Mouse (Mus musculus): ENCODE measurements around the gene Galns. TPM values are rescaled to one million over a fixed set of nuclear protein-coding genes. Genes with fewer than 3 reads are reported as not detected.
"Not testable (repeated sequence)": the region's sequence is repeated elsewhere in the genome, so short reads cannot be mapped to it uniquely, and the experiment has no call there.

The Galns gene
- polyA plus RNA-seq, 3 experiments from 2014 or later, result 8.3 to 11.6 (median 10.6) TPM

DNA sequence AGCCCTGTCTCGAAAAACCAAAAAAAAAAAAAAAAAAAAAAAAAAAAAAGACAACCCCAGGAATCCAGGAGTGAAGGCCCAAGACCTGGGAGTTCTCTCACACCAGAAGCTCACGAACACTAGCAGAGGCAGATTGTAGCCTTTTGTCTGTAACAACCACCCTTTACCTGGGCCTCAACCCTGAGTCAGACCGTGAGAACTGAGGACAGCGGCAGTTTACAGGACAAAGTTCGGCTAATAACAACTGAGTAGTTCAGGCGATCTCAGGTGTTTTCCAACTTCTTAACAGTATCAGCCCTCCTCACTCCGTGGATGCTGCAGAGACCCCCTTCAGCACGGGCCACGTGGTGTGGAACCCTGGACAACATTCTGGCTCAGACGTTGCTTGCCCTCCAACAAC, 24.5 kb downstream of the Galns start:
- no peak for ATAC-seq

DNA sequence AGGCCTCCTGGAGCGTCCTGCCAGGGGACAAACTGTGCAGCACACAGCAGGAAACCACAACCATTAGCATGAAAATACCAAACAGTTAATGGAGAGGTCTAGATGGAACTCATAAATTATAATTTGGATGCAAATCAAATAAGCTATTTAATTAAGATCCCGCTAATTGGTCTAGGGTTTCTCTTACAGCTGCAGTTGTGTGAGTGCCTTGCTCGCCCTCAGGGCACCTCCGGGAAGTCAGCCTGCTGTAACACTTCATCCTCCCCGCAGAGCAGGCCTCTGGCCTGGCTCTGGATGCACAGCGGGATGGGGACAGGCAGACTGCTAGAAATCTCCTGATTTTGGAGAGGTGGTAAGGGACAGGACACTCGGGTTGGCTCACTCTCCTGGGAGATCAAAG, 25.1 kb downstream of the Galns start:
- ATAC-seq, result no peak

DNA sequence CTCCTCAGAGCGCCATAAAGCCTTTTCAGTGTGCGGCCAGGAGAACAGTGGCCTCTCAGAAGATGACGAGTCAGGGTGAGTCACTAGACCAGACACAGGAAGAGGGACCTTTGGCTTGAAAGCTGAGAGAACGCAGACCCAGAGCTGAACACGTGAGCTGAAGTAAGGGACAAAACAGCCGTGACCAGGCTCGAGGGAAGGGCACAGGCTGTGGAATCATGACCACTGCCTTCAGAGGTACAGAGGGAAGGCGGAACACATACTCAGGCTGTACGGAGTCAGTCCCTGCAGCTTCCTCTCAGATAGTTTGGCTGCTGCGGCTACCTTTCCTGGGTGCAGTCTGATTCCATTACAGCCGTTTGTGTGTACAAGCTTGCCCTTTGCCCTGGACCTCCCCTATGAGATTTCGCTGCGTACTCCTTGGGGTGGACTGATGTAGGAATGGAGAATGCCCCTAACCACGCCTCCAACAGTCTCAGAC, 25.8 kb downstream of the Galns start:
- no peak for ATAC-seq

DNA sequence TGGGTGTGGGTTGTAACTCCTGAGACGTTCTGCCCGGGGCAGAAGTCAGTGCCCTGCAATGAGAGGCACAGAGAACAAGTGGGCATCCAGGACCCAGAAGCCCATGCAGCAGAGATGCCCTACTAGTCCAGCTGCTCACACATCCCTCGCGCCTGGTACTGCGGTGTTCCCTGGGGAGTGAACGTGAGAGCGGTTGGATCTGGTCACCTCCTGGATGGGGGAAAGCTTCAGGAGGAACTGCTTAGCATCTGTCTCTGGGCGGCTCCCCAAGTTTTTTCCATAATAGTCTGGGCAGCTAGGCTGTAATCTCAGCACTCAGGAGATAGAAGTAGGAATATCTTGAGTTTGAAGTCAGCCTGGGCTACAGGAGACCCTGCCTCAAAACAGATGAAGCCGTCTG, 26.3 kb downstream of the Galns start:
- ATAC-seq, result no peak

DNA sequence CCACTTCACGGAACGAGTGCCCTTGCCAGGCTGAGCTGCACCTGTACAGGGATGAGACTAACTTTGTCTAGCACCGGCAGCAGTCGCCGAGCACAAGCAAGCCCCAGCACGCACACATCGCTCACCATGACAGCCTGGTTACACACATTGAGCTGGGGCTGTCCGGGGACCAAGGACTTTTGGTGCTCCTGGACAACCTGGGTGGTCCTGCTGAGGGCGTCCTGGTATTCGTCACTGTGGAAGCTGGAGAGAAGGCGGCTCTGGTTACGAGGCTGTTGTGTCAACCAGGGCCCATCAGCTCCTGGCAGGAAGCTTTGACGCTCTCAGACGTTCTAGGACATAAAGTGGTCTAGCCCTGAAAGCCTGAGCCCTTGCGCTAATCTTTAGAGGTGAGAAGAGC, 30.3 kb downstream of the Galns start:
- no peak for ATAC-seq

DNA sequence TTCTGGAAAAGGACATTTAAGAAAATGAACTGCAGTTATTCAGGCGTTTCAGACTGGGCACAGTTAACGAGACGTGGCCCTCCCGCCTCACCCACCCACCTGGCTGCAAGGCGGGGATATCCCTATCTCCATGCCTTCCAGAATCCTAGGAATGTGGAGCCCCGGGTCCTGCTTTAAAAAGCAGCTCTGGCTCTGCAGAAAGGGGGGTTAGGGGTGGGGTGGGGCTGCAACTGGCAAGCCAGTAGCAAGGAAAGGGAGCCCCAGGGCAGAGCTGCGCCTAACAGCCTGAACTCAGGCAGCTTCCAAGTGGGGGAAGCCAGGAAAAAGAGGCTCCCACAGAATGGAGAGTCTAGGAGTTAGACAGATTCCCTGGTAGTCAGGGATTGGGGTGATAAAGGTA, 32.1 kb downstream of the Galns start:
- no peak for ATAC-seq

DNA sequence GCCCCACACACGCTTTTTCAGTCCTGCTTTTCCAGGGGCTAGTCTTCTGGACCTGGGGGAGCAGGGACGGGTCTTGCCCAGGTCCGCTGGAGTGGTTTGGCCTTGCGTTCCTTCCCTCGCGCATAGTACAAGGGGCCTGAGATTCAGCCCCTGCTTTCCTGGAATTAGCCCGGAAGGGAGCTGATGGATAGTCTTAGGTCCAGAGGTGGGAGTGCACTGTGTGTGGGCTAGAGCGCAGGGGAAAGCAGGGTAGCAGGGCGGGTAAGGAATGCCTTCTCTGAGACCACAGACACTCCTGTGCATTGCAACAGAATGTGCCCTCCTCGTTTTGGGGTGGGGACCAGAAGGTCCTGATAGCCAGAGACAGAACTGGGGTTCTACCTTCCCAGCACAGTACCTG, 34.1 kb downstream of the Galns start:
- ATAC-seq, result no peak

DNA sequence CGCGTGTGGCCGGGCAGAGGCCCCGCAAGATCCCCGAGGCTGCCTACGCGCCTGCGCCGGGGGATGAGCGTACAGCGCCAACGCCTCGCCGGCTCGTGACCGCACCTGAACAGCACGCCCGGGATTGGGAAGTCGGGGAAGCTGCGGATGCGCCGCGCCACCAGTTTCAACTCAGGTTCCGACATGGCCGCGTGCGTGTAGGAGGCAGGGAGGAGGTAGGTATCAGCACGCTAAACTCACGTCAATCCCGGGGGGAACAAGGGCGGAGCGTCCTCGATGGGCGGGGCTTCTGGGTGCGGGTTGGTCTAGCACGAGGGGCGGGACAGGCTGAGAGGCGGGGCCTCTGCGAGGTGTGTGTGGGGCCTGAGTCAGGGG, 34.6 kb downstream of the Galns start, which contains the start of gene Aprt:
Aprt (minus strand) TSS at position 262 of the 375 bp plus-strand sequence.
- peak; percentile 99 for ATAC-seq

DNA sequence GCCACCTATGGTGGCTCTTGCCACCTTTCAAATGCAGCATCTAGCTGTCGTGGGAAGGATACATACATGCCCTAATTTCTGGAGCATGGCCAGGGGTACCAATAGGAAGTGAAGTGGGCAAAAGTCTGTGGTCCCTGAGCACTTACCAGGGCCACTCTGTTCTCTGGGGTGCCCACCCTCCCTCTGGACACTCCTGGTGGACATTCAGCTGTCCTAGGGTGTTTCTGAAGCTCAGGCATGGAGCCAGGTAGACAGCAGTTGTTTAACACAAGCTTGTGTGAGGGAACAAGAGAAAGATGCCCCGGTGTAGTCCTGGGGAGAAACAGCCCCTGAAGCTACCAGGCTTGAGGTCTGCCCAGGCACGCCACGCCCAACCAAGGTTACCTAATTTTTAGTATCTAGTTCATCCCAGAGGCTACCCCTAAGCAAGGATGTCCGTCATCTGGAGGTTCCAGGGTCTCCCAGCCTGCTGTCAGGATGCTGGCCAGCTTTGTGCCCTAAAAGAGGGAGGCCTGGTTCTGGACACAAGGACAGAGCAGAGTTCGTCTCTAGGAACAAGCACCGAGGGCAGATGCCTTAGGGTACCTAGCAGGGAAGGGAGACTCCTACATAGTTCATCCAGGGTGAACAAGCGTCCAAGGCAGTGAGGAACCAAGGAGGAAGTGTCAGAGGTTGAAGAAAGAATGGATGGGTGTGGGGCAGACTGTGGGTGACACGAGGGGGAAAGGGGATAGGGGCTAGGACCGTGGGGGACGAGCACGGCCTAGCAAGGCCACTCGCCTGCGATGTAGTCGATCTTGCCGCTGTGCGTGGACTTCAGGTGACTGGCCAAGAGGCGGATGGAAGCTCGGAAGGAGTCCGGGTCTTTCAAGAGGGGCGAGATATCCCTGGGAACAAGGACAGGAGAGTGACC, 35.3 kb downstream of the Galns start:
- peak; percentile 6 for ATAC-seq

DNA sequence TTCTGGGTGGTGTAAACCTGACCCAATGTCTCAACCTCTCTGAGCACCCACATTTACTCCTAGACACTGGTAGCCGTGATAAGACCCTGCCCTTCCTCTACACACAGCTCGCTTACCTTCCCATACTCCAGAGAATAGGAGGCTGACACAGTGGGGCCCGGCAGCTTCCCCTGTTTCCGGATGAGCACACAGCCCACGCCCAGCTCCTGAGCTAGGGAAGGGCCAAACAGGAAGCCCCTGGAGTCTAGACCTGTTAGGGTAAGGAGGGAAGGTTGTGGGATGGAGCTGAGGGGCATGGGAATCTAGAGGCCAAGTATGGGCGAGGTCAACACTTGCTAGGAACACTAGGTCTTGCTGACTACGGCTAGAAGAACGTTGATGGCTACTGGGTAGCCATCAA, 36.0 kb downstream of the Galns start:
- no peak for ATAC-seq

DNA sequence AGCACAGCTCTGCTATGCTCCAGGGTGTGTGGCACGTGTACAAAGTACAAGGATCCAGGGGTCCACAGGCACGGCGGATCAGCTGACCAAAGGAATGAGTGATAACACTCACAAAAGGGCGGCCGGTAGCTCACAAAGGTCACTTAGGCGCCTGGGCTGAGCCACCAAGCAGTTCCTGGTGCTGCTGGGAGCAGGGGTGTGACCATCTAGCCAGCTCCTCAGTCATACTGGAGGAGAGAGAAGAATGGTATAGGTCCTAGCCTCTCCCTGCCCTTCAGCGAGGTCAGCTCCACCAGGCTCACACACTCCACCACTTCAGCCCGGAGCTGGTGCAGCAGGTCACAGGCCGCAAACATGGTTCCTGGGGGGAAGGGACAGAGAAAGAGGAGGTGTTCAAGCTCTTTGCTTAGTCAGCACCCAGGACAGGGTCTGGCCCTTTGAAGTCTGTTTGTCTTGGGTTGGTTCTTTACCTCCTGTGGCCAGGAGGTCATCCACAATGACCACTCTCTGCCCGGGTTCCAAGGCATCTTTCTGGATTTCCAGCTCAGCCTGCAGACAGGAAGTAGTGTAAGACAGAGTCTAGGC, 36.5 kb downstream of the Galns start:
- no peak for ATAC-seq

DNA sequence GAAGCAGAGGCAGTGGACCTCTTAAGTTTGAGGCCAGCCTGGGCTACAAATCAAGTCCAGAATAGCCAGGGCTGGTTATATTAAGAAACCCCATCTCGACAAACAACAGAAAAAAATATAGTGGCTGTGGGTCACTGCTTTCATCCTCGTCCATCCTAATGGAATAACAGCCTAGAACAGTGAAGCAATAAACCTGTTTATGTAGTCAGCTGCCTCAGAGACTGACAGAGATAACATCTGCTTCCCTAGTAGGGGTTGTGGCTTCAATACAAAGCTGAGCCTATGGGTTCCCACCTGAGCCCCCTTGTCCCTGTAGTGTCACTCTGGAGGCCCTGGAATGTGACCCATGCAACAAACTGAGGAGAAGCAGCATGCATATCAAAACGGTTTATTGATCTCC, 37.0 kb downstream of the Galns start:
- ATAC-seq, result no peak

DNA sequence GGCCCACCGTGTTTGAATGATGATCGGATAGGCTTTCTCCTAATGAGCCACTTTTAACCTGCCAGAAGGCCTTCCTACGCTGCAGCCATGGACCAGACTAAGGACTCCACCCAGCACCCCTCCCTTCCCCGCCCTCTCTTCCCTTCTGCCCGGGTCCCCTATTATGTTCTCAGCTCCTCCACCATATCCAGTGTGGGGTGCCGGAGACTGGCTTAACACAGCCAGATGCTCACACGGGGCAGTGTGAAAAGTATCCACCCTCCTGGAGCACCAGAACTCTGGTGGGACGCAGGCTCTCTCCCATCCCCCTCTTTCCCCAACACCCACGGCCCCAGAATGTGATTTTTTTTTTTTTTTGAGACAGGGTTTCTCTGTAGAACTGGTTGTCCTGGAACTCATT, 37.7 kb downstream of the Galns start:
- ATAC-seq, result no peak

DNA sequence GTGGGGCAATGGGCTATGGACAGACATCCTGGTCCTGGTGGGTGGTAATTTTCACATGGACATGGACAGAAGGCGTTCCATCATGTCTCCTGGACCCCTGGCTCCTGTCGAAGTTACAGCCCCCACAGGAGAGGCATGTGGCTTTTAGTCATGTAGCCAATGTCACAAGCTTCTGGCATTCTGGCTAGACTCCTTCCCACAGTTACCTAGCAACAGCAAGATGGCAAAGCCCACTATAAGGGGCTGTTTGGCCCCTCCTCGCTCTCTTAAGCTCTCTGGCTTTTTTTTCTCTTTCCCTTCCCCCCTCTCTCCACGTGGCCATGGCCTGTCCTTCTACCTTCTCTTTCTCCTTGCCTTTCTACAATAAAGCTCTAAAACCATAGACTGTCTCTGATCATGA, 38.1 kb downstream of the Galns start:
- ATAC-seq, result not testable (repeated sequence)

DNA sequence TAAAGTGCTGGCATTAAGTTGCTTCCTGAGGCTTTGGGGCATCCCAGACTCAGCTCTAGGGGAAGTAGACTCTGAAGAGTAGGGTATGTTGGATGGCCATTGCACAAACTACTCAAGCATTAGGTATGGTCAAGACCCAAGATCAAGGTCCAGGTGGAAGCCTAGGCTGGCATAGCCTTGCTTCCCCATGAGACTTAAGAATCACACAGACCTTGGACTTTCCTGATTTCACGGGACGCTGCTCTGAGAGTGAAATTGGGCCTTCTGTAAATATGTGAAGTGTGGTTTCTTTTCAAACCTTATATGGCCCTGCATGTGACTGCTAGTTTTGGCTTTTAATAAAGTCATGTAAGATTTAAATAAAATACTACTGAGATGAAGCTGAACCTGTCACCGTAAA, 38.5 kb downstream of the Galns start:
- no peak for ATAC-seq

DNA sequence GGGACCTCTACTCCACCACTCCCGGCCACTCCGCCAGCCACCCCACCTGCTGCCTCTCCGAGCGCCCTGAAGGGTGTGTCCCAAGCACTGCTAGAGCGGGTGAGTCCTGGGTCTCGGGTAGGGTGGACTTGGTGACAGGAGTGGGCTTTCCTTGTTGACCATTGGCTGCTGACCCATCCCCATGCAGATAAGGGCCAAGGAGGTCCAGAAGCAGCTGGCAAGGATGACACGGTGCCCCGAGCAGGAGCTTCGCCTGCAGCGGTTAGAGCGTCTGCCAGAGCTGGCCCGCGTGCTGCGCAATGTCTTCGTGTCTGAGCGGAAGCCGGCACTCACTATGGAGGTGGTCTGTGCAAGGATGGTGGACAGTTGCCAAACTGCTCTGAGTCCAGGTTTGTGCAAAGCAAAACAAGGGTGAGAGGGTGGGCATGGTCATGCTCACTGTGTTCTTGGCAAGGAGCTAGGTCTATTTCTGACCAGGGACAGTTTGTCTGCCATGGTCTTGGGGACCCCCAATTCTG, 39.5 kb downstream of the Galns start:
- no peak for ATAC-seq

DNA sequence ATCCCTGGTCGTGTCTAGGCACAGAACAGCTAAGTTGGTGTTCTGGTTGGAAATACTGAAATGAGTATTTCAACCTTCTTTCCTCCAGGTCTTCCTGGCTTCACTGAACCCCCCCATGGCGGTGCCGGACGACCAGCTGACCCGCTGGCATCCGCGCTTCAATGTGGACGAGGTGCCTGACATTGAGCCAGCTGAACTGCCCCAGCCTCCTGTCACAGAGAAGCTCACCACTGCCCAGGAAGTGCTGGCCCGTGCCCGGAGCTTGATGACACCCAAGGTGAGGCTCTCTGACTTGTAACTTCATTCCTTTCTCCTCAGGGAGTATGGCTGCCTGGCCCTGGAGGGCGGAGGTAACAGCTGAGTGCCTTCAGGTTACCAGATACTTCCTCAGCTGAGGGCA, 40.1 kb downstream of the Galns start:
- ATAC-seq, result no peak

DNA sequence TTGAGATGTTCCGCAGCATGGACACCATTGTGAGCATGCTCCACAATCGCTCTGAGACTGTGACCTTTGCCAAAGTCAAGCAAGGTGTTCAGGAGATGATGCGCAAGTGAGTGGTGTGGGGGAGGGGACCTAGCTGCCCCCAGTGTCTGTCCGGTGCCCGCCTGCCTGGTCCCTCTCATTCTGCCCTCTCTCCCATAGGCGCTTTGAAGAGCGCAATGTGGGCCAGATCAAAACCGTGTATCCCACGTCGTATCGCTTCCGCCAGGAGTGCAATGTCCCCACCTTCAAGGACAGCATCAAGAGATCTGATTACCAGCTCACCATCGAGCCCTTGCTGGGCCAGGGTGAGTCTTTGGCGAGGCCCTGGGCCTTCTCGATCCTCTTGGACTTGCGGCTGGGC, 41.3 kb downstream of the Galns start:
- ATAC-seq, result no peak

DNA sequence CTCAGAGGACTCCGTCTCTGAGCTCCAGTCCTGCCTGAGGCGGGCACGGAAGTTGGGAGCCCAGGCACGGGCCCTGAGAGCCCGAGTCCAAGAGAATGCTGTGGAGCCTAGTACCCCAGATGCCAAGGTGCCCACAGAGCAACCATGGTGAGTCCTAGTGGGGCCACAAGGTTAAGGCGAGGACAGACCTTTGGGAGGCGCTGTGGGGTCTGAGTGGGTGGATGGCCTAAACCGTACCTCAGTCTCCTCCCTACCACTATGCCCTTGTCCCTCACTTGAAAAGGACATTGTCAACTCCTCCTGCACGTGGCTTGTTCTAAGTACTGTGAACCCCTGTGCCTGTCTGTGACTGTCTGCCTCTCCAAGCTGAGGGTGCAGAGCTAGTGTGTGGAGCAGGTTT, 41.9 kb downstream of the Galns start:
- ATAC-seq, result no peak

DNA sequence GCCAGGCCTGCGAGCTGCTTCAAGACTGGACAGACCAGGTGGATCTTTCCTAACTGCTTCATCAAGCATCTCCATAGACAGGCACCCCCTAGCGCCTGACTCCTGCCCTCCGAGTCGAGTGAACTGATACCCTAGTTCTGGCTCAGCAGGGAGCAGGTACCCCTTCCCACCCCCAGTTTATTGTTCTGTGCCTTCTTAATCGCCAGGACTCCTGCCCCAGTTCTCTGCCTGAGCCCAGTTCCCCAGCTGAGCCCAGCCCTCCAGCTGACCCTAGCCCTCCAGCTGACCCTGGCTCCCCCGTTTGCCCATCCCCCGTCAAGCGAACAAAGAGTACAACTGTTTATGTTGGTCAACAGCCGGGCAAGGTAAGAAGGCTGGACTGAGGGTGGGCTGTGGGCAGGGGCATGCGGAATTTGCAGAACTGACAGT, 42.4 kb downstream of the Galns start:
- ATAC-seq, result no peak

DNA sequence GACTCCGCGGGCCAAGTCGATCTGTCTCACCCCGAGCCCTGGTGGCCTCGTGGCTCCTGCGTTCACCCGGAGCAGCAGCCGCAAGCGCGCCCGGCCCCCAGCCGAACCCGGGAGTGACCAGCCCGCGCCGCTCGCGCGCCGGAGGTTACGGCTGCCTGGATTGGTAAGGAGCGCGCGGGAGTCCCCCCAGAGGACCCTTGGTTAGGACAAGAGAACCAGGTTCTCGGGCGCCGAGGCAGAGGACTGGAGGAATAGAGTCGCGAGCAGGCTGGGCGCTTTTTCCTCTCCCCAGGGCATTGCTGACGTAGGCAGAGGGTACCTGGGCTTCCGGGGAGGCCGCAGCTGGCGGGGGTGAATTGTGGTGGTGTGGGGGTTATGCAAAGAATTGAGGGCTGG, 43.2 kb downstream of the Galns start:
- ATAC-seq, result peak; percentile 55

DNA sequence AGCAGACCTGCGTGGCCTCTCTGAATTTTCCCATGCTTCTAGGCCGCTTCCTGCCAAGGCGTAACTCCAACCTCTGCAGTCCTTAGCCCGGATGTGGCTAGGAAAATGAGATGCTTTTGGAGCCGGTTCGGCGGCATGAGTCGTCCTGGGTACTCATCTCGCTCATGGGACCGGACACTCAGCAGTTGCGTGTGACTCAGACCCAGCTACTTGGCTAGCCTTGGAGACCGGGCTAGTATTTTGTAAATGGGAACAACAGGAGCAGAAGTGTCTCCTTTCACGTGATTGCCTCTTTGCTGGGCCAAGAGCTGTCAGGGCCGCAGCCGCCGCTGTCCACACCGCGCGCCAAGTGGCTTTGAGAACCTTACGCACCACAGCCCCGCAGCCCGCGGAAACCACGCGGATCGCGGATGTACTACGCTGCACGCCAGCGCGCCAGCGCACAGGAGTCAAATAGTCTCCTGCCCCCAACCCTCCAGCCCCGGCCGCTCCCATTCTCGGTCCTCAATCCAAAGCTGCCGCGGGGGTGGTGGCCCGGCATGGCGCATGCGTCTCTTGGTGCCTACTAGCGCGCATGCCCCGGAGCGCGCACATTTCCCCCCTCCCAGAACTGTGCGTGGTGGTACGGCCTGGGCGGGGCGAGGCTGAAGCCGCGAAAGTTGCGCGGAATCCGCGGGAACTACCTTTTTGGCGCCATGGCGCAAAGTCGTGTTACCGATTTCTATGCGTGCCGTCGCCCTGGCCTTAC, 43.7 kb downstream of the Galns start, which contains the start of gene Cdt1:
Cdt1 (plus strand) TSS at position 655 of the 748 bp plus-strand sequence.
- ATAC-seq, result peak; percentile 84

DNA sequence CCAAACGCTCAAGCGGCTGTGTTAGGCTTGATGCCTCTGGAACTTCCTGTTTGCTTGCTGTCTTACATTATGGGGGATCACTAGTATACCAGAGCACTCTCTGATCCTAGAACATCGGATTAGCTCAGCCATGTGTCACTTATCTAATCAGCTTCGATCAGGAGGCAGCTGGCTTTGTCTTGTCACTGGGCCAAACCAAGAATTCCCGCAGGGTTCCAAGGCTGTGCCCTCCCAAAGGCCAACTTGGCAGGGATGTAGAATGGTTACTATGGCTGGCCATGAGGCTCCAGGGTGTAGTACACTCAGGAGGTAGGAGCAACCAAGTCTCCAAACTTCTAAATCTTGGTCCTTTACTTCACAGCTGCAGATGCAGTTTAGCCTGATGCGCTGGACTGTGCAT, 44.5 kb downstream of the Galns start:
- ATAC-seq, result no peak

Measured in inflammation-experienced regulatory T-cells, adult 6 months (primary cell).